Mouse (Mus musculus) embryonic facial prominence, embryonic 15.5 days (tissue): ENCODE measurements around the gene Pctp. TPM values are rescaled to one million over a fixed set of nuclear protein-coding genes. Genes with fewer than 3 reads are reported as not detected.

Experiments
- ATAC-seq: fragments of 200-750 bp; cut with Nextera tagmentation; 2 replicates; pipeline ENCODE4 v1.8.0; 2017; ENCODE audit warnings: low read depth, moderate TSS enrichment; ENCODE audit not compliant: insufficient number of reproducible peaks, low FRiP score, low TSS enrichment
- H3K27ac ChIP-seq: fragments of 300-500 bp; sonication (generic); replicated peaks from 2 replicates; pipeline ENCODE4 v1.5.1; 2015; ENCODE audit warnings: mild to moderate bottlenecking, inconsistent platforms
- H3K27me3 ChIP-seq: fragments of 300-500 bp; sonication (generic); 2 replicates; pipeline ENCODE4 v1.6.1; 2015; ENCODE audit warnings: inconsistent platforms
- H3K36me3 ChIP-seq: fragments of 300-500 bp; sonication (generic); 2 replicates; pipeline ENCODE4 v1.6.1; 2015; ENCODE audit warnings: mild to moderate bottlenecking, inconsistent platforms
- H3K4me1 ChIP-seq: fragments of 300-500 bp; sonication (generic); 2 replicates; pipeline ENCODE4 v1.6.1; 2015; ENCODE audit warnings: inconsistent platforms
- H3K4me2 ChIP-seq: fragments of 300-500 bp; sonication (generic); replicated peaks from 2 replicates; pipeline ENCODE4 v1.6.1; 2015; ENCODE audit warnings: mild to moderate bottlenecking, inconsistent platforms
- H3K4me3 ChIP-seq: fragments of 300-500 bp; sonication (generic); replicated peaks from 2 replicates; pipeline ENCODE4 v1.5.1; 2015; ENCODE audit warnings: mild to moderate bottlenecking, inconsistent platforms
- H3K9ac ChIP-seq: fragments of 300-500 bp; sonication (generic); 2 replicates; pipeline ENCODE4 v1.6.1; 2015; ENCODE audit warnings: inconsistent platforms
- H3K9me3 ChIP-seq: fragments of 300-500 bp; sonication (generic); replicated peaks from 2 replicates; pipeline ENCODE4 v1.6.1; 2016; ENCODE audit warnings: inconsistent platforms
- WGBS: fragments of 180-500 bp; shearing (Covaris S2); methylation state at CpG from one replicate; pipeline ENCODE4 v1.1.7; 2015; 5-methylcytosine and 5-hydroxymethylcytosine counted together
- polyA plus RNA-seq: library from polyadenylated mRNA; unstranded; fragments of >200 nt; fragmentation: Nextera tagmentation; extraction: Ambion mirVana; gene quantifications from 2 replicates; pipeline ENCODE4 v1.2.1, GENCODE M21; 2015

Gene Pctp
- polyA plus RNA-seq, 1 experiment from 2014 or later, result 4.7 TPM

- peak overlapping the region; percentile 35 for H3K9ac ChIP-seq
- H3K27me3 ChIP-seq, result no peaks in the 10 kb centered on the region; the same call in 1 of the 2 replicates
- H3K9me3 ChIP-seq, result no peaks in the 10 kb centered on the region
- peaks cover 8% of the 10 kb centered on the region; the same call in 1 of the 2 replicates for H3K36me3 ChIP-seq
- H3K4me2 ChIP-seq, result peak overlapping the region; percentile 63
- H3K27ac ChIP-seq, result peak overlapping the region; percentile 69; the same call in 1 of the 2 replicates
- ATAC-seq, result no peak
- H3K4me3 ChIP-seq, result peak overlapping the region; percentile 50
- H3K4me1 ChIP-seq, result peaks cover 49% of the 10 kb centered on the region
- WGBS, result 18% methylated on average over 7 of the region's 7 CpGs
Observed at GRCm38 (mm10) chr11:90031076-90031475, 28.4 kb upstream of the Pctp start.

- under 1% methylated on average over 15 of the region's 15 CpGs for WGBS
- Histone ChIP-seq H3K4me2 (peak overlapping the region; percentile 63), H3K4me1 (peaks cover 54% of the 10 kb centered on the region), H3K36me3 (peaks cover 5% of the 10 kb centered on the region; the same call in 1 of the 2 replicates), H3K9me3 (no peaks in the 10 kb centered on the region), H3K9ac (peak overlapping the region; percentile 35), H3K27me3 (no peaks in the 10 kb centered on the region; the same call in 1 of the 2 replicates), H3K27ac (peak overlapping the region; percentile 69; the same call in 1 of the 2 replicates), H3K4me3 (peak overlapping the region; percentile 50)
- ATAC-seq, result no peak
Observed at GRCm38 (mm10) chr11:90030557-90030956, 27.9 kb upstream of the Pctp start.

GRCm38 (mm10) chr11:90029841-90030398, 27.2 kb upstream of the Pctp start, which contains the start of gene Tmem100:
Tmem100 (plus strand) TSS chr11:90030348.
- Histone ChIP-seq H3K27me3 (no peaks in the 10 kb centered on the region; the same call in 1 of the 2 replicates), H3K9ac (peak within 1 kb of the TSS; percentile 35), H3K27ac (peak within 1 kb of the TSS; percentile 74), H3K36me3 (no peaks in the 10 kb centered on the region), H3K4me1 (peaks cover 54% of the 10 kb centered on the region), H3K9me3 (no peaks in the 10 kb centered on the region), H3K4me3 (peak within 1 kb of the TSS; percentile 50), H3K4me2 (peak within 1 kb of the TSS; percentile 63)
- no peak for ATAC-seq
- 36% methylated on average over 13 of the region's 13 CpGs for WGBS

GRCm38 (mm10) chr11:90029354-90029753, 26.7 kb upstream of the Pctp start:
- H3K4me2 ChIP-seq, result peak overlapping the region; percentile 63
- H3K27ac ChIP-seq, result peak overlapping the region; percentile 74
- H3K27me3 ChIP-seq, result no peaks in the 10 kb centered on the region; the same call in 1 of the 2 replicates
- H3K9ac ChIP-seq, result no peak overlapping the region
- ATAC-seq, result peak; percentile 69; the same call in 1 of the 2 replicates
- H3K4me1 ChIP-seq, result peaks cover 54% of the 10 kb centered on the region
- no peaks in the 10 kb centered on the region for H3K9me3 ChIP-seq
- WGBS, result 9% methylated on average over 10 of the region's 10 CpGs
- peak overlapping the region; percentile 50 for H3K4me3 ChIP-seq
- H3K36me3 ChIP-seq, result no peaks in the 10 kb centered on the region

GRCm38 (mm10) chr11:90028746-90029145, 26.1 kb upstream of the Pctp start:
- no peak for ATAC-seq
- Histone ChIP-seq H3K9me3 (no peaks in the 10 kb centered on the region), H3K4me1 (peaks cover 54% of the 10 kb centered on the region), H3K4me3 (no peak overlapping the region), H3K9ac (no peak overlapping the region), H3K4me2 (0 out of 2 replicates have a peak overlapping the region, but pooled peaks have one; percentile 63), H3K36me3 (no peaks in the 10 kb centered on the region), H3K27ac (peak overlapping the region; percentile 74), H3K27me3 (no peaks in the 10 kb centered on the region; the same call in 1 of the 2 replicates)
- 60% methylated on average over 8 of the region's 8 CpGs for WGBS

- Histone ChIP-seq H3K27ac (peak overlapping the region; percentile 72; the same call in 1 of the 2 replicates), H3K27me3 (no peaks in the 10 kb centered on the region; the same call in 1 of the 2 replicates), H3K36me3 (no peaks in the 10 kb centered on the region), H3K4me1 (peaks cover 48% of the 10 kb centered on the region), H3K9ac (no peak overlapping the region), H3K4me2 (no peak overlapping the region), H3K4me3 (no peak overlapping the region), H3K9me3 (no peaks in the 10 kb centered on the region)
- WGBS, result 19% methylated on average over 7 of the region's 7 CpGs
- no peak for ATAC-seq
Observed at GRCm38 (mm10) chr11:90027216-90027615, 24.5 kb upstream of the Pctp start.

- H3K9me3 ChIP-seq, result no peaks in the 10 kb centered on the region
- peaks cover 44% of the 10 kb centered on the region for H3K4me1 ChIP-seq
- WGBS, result 31% methylated on average over 5 of the region's 5 CpGs
- no peaks in the 10 kb centered on the region for H3K36me3 ChIP-seq
- H3K9ac ChIP-seq, result no peak overlapping the region
- 0 out of 2 replicates have a peak, but pooled peaks have one; percentile 53 for ATAC-seq
- no peaks in the 10 kb centered on the region; the same call in 1 of the 2 replicates for H3K27me3 ChIP-seq
- H3K4me2 ChIP-seq, result no peak overlapping the region
- no peak overlapping the region for H3K4me3 ChIP-seq
- peak overlapping the region; percentile 72 for H3K27ac ChIP-seq
Observed at GRCm38 (mm10) chr11:90026802-90027174, 24.1 kb upstream of the Pctp start.

- no peak overlapping the region for H3K4me2 ChIP-seq
- 53% methylated on average over 14 of the region's 14 CpGs for WGBS
- H3K9ac ChIP-seq, result no peak overlapping the region
Observed at GRCm38 (mm10) chr11:90025891-90026801, 23.5 kb upstream of the Pctp start.

GRCm38 (mm10) chr11:90019161-90019560, 16.5 kb upstream of the Pctp start:
- H3K4me2 ChIP-seq, result no peak overlapping the region
- H3K9ac ChIP-seq, result no peak overlapping the region
- no peaks in the 10 kb centered on the region for H3K27me3 ChIP-seq
- no peak for ATAC-seq
- 12% methylated on average over 7 of the region's 7 CpGs for WGBS
- H3K36me3 ChIP-seq, result no peaks in the 10 kb centered on the region
- H3K4me3 ChIP-seq, result no peak overlapping the region
- no peak overlapping the region for H3K27ac ChIP-seq
- no peaks in the 10 kb centered on the region for H3K9me3 ChIP-seq
- H3K4me1 ChIP-seq, result no peaks in the 10 kb centered on the region

More at GRCm38 (mm10) chr11:90025891-90026801, 23.5 kb upstream of the Pctp start:
- no peak for ATAC-seq
- H3K27me3 ChIP-seq, result no peaks in the 10 kb centered on the region; the same call in 1 of the 2 replicates
- no peak overlapping the region for H3K4me3 ChIP-seq
- no peaks in the 10 kb centered on the region for H3K36me3 ChIP-seq
- H3K4me1 ChIP-seq, result peaks cover 39% of the 10 kb centered on the region
- H3K9me3 ChIP-seq, result no peaks in the 10 kb centered on the region
- peak overlapping the region; percentile 72 for H3K27ac ChIP-seq

- H3K36me3 ChIP-seq, result no peaks in the 10 kb centered on the region
- H3K4me2 ChIP-seq, result no peak overlapping the region
- 24% methylated on average over 7 of the region's 7 CpGs for WGBS
- ATAC-seq, result no peak
- no peaks in the 10 kb centered on the region for H3K4me1 ChIP-seq
- H3K4me3 ChIP-seq, result no peak overlapping the region
- H3K9me3 ChIP-seq, result no peaks in the 10 kb centered on the region
- H3K27me3 ChIP-seq, result no peaks in the 10 kb centered on the region
- H3K27ac ChIP-seq, result no peak overlapping the region
- no peak overlapping the region for H3K9ac ChIP-seq
Observed at GRCm38 (mm10) chr11:90015281-90015680, 12.6 kb upstream of the Pctp start.

GRCm38 (mm10) chr11:90013657-90014056, 11.0 kb upstream of the Pctp start:
- no peak overlapping the region for H3K4me3 ChIP-seq
- 80% methylated on average over 6 of the region's 6 CpGs for whole genome bisulfite sequencing

More at GRCm38 (mm10) chr11:90013657-90014056, 11.0 kb upstream of the Pctp start:
- ATAC-seq, result no peak
- Histone ChIP-seq H3K4me1 (no peaks in the 10 kb centered on the region), H3K36me3 (no peaks in the 10 kb centered on the region), H3K27me3 (no peaks in the 10 kb centered on the region), H3K9ac (no peak overlapping the region), H3K27ac (no peak overlapping the region), H3K9me3 (no peaks in the 10 kb centered on the region), H3K4me2 (no peak overlapping the region)
